Mouse (Mus musculus) adrenal gland, adult (tissue): Measurements from ENCODE around the gene Cdc6.
A peak's percentile ranks its signal among the peaks of the same experiment; 100 is the strongest.

ENCODE experiments used
- DNase-seq, 2 experiments: peaks; one replicate each; pipeline ENCODE4 v3.0.0; 2022 to 2023; ENCODE audit warnings: low spot score in 1 of 2; ENCODE audit not compliant: inconsistent age in 2 of 2

Cdc6 gene

DNA sequence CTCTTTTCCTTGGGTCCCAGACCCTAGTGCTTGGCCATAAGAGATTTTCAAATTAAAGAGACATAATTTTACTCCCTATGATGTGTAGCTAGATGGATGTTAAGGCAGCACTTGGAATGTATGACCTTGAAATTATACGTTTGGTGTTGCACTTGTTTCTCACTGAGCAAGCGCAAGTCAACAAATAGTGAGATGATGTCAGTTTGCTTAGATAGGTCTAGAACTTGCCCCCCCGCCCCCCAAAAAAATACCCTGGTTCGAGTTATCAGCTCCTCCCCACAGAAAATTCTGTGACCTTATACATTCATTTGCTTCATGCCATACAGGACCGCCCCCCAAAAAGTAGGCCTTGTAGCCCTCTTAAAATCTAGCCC lies 551 bp upstream of the Cdc6 start:
- DNase-seq, result no peak

- peak; percentile 37 to 81 for DNase-seq
Measured at GRCm38 (mm10) chr11:98909654-98910053, 2.1 kb downstream of the Cdc6 start.

DNA sequence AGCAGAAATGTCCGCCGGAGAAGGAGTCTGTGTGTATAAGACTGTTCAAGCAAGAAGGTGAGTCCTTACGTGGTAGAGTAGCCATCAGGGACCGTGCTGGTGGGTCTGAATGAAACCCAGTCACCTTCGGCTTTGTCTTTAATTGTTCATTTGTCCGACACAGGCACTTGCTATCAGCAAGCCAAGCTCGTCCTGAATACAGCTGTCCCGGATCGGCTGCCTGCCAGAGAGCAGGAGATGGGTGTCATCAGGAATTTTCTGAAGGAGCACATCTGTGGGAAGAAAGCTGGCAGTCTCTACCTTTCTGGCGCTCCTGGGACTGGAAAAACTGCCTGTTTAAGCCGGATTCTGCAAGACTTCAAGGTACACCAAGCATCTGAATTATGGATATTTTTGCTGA lies 2.8 kb downstream of the Cdc6 start:
- DNase-seq, result no peak

GRCm38 (mm10) chr11:98911498-98911897 lies 3.9 kb downstream of the Cdc6 start:
- DNase-seq, result no peak

GRCm38 (mm10) chr11:98914196-98914595 lies 6.6 kb downstream of the Cdc6 start:
- DNase-seq, result no peak

DNA sequence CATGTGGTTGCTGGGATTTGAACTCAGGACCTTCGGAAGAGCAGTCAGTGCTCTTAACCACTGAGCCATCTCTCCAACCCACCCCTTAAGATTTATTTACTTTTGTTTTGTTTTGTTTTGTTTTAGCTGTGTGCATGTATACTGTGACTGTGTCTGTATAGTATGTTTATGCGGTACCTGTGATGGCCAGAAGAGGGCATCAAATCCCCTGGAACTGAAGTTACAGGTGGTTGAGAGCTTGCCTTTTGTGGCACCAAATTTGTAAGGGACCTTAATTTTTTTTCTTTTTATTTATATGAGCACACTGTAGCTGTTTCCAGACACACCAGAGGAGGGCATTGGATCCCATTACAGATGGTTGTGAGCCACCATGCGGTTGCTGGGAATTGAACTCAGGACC lies 8.8 kb downstream of the Cdc6 start:
- peak in 1 of 2 experiments; percentile 37 for DNase-seq

DNA sequence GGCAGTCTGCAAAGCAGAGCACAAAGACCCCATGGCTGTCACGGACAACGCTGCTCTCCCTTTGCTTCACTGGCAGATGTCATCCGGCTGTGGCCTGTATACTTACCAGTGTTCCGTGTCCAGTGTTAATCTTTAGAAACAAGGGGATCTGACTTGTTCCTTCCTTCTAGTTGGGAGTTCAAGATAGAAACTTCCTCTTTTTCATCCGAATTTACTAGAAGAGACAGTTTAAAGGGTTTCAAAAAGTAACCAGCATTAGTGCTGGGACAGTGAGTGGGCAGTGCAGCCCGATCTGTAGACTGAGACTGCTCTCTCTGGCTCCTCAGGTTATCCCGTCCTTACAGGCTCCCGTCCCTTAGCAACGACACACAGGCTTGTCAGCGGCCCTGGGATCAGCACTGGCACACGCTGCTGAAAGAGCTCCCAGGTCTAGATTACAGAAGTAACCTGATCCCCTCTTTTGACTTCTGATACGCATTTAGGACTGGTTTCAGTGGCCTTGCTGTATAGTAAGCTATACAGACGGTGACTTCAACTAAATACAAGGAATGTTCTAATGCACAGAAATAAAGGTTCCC lies 9.9 kb downstream of the Cdc6 start:
- DNase-seq, result peak in 1 of 2 experiments; percentile 20

DNA sequence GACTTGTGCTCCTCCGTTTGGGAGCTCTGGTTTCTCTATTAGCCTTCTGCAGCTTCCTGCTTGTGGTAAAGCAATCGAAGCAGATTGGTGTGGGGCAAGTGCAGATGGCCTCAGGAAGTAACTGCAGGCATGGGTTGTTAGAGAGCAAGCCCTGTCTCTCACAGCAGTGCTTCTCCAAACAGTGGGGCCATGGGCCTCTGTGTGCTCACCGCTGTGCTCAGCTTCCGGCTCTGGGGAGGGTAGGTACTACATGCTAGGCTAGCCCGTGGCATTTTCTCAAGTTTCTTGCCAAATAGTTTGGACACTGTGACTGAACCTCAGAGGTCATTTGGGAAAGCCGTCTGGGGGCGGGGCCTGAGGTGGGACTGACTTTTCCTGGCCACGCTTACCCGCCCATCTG lies 10.6 kb downstream of the Cdc6 start:
- DNase-seq, result peak; percentile 44 to 71

- DNase-seq, result peak in 1 of 2 experiments; percentile 19
Measured at GRCm38 (mm10) chr11:98919009-98919408, 11.4 kb downstream of the Cdc6 start.

DNA sequence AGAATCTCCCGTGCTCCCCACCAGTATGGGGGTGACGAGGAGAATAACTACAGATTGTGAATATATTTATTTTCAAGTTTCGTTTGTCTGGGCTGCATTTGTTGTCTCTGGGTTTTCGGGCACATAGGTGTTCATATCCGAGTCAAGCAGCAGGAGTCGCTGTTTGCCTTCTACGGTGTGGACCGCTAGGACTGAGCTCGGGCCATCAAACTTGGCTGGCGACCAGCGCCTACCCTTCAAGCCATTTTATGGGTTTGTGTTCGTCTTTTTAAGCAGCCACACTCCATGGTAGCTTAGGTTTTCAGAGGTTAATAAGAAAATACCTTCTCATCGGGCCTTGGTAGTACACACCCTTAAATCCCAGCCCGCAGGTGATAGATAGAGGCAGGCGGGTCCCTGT lies 14.2 kb downstream of the Cdc6 start:
- peak; percentile 44 to 70 for DNase-seq

GRCm38 (mm10) chr11:98922307-98922706 lies 14.7 kb downstream of the Cdc6 start:
- peak; percentile 61 to 85 for DNase-seq

DNA sequence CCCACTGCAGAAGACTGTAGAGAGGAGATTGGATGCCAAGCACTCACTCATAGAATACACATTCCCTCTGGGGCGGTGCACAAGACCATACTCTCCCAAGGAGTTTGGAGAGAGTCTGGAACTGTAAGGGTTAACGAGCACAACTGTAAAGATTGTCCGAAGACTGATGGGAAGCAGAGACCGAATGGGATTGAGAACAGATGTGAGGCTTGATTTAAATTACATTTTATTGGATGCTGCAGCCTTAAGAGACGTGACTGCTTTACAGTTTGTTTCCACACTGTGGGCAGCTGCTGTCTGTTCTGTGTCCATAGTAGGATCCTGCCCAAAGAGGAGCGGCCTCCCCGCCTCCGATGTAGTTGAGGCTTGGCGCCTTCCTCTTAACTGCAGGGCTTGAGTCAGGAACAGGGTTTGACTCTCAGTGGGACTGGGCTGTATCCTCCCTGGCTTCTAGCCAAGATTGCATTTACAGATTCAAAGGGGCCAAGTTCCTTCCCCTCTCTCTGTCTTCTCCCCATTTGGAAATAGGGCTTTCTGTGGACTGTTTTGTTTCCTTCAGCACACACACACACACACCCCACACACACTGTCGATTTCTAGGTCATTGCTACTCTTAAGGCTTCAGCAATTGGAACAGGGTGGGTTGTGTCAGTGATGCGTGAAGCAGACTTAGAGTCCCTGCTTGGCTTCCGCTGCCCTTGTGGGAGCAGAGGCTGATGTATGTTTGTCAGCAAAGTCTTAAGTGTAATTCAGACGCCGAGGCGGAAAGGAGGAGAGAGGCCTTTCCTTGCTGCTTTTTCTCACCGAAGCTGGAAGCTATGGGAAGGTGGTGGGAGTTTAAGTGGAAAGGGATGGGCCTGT lies 15.5 kb downstream of the Cdc6 start:
- DNase-seq, result peak in 1 of 2 experiments; percentile 38

GRCm38 (mm10) chr11:98924633-98925175 lies 17.1 kb downstream of the Cdc6 start:
- peak in 1 of 2 experiments; percentile 40 for DNase-seq

GRCm38 (mm10) chr11:98925265-98925721 lies 17.7 kb downstream of the Cdc6 start:
- peak; percentile 36 to 60 for DNase-seq

DNA sequence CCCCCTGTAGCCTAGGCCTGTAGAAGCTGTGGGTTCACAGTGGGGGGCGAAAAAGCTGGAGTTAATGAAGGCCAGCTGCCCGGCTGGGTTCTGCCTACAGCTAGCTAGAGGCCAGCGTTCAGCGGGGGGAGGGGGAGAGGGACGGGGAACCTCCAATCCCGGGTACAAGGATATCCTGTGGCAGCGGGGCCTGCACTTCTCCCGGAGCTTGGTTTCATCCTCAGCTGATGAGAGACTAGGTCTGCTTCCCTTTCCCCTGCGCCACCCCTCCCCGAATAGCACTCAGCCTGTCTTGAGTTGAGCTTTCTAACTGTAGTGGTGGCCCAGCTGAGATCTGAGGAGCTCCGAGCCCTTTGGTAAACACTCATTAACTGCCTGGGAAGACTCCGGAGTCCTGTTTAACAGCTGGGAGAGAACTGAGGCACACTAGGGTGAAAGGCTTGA lies 18.3 kb downstream of the Cdc6 start:
- DNase-seq, result no peak

GRCm38 (mm10) chr11:98926553-98926952 lies 19.0 kb downstream of the Cdc6 start:
- no peak for DNase-seq

DNA sequence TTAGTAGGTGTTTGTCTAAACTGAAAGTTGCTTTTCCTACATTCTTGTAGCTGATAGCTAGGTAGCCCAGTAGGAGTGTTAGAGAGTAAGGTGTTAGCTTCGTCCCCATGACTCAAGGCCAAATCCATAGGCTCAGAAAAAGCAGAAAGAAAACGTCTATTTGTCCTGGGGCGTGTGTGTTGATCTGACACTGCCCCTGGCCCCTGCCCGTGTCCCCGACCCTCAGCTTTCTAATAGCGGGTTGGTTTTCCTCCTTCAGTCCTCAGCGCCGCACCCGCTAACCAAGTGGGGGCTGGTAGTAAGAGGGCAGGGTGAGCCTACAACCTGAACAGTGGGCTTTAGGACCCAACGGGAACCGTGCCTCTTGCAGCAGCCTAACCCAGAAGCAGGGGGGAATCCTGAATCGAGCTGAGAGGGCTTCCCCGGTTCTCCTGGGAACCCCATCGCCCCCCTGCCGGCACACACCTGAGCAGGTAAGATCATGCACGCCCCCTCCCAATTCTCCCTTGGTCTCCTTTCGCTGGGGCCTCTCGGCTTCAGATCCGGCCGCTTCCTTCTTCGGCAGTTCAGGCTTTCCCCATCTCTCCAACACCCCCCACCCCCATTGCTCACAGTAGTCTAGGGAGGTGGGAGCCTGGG lies 20.0 kb downstream of the Cdc6 start, which contains the start of gene Rara:
Gene Rara (plus strand): TSS at position 381 of the 639 bp plus-strand sequence.
- DNase-seq, result peak; percentile 36 to 66

GRCm38 (mm10) chr11:98928186-98928893 lies 20.7 kb downstream of the Cdc6 start:
- peak in 1 of 2 experiments; percentile 53 for DNase-seq

- DNase-seq, result peak; percentile 49 to 70
Measured at GRCm38 (mm10) chr11:98929503-98929902, 21.9 kb downstream of the Cdc6 start.

- peak; percentile 29 to 62 for DNase-seq
Measured at GRCm38 (mm10) chr11:98930127-98930601, 22.6 kb downstream of the Cdc6 start.
